8 mouse cellular contexts compared by ENCODE assay signal in genomic region chr12:72535599-72535998, GRCm38 (mm10). TPM values are rescaled to one million over a fixed set of nuclear protein-coding genes. Genes with fewer than 3 reads are reported as not detected.
A peak's percentile ranks its signal among the peaks of the same experiment; 100 is the strongest.
DNase-seq lines count a peak whose midpoint lies in the region; ATAC-seq and TF ChIP-seq lines count a peak whose summit lies in the region.

No protein-coding gene starts in this region.

- WGBS in lung, embryonic 14.5 days = 32% methylated on average over 3 of the region's 3 CpGs
- 37% methylated on average over 3 of the region's 3 CpGs for WGBS in forebrain, embryonic 13.5 days

- peak overlapping the region; percentile 66 for H3K4me2 ChIP-seq in lung, embryonic 14.5 days
- H3K4me2 ChIP-seq in forebrain, embryonic 13.5 days = peak overlapping the region; percentile 66
- peak overlapping the region; percentile 71 for H3K4me2 ChIP-seq in myocyte (ENCODE audit: low read depth)

- H3K27ac ChIP-seq in lung, embryonic 14.5 days (ENCODE audit: low read depth) = no peak overlapping the region
- peak overlapping the region; percentile 52; the same call in 1 of the 2 replicates for H3K27ac ChIP-seq in forebrain, embryonic 13.5 days

- no peaks in the 10 kb centered on the region for H3K4me1 ChIP-seq in lung, embryonic 14.5 days (ENCODE audit: insufficient read depth)
- H3K4me1 ChIP-seq in forebrain, embryonic 13.5 days = peaks cover 11% of the 10 kb centered on the region

- intact Hi-C loops in left cerebral cortex, postnatal 36 days (cut with DNase I) = no loop called here

- no peaks in the 10 kb centered on the region for H3K27me3 ChIP-seq in lung, embryonic 14.5 days (ENCODE audit: insufficient read depth, low read length)
- H3K27me3 ChIP-seq in forebrain, embryonic 13.5 days = no peaks in the 10 kb centered on the region
- H3K27me3 ChIP-seq in myocyte (ENCODE audit: control insufficient read depth, insufficient read depth, insufficient read length) = no peaks in the 10 kb centered on the region

- ATAC-seq in lung, embryonic 14.5 days (ENCODE audit: insufficient read depth) = no peak; the same call in 1 of the 2 replicates
- ATAC-seq in forebrain, embryonic 13.5 days = no peak

- H3K79me2 ChIP-seq in myocyte (ENCODE audit: control insufficient read depth, insufficient read depth) = peaks cover 17% of the 10 kb centered on the region

- no peak for TF ChIP-seq CTCF in lung, embryonic 14.5 days (IDR thresholded peaks at IDR 0.05; ENCODE audit: low read depth)

- peak overlapping the region; percentile 67 for H3K4me3 ChIP-seq in lung, embryonic 14.5 days (ENCODE audit: low read depth, low read length)
- H3K4me3 ChIP-seq in forebrain, embryonic 13.5 days = peak overlapping the region; percentile 58
- peak overlapping the region; percentile 42 for H3K4me3 ChIP-seq in myocyte

- peak overlapping the region; percentile 26; the same call in 1 of the 2 replicates for H3K9ac ChIP-seq in lung, embryonic 14.5 days
- peak overlapping the region; percentile 73 for H3K9ac ChIP-seq in forebrain, embryonic 13.5 days

- no peaks in the 10 kb centered on the region for H3K36me3 ChIP-seq in lung, embryonic 14.5 days (ENCODE audit: insufficient read depth)
- H3K36me3 ChIP-seq in forebrain, embryonic 13.5 days (ENCODE audit: poor library complexity, severe bottlenecking) = peaks cover 3% of the 10 kb centered on the region; the same call in 1 of the 2 replicates
- H3K36me3 ChIP-seq in myocyte (ENCODE audit: control insufficient read depth, insufficient read depth) = no peaks in the 10 kb centered on the region

- H3ac ChIP-seq in myocyte (ENCODE audit: control insufficient read depth, insufficient read length) = no peak overlapping the region

- TF ChIP-seq POLR2A in myocyte (IDR thresholded peaks at IDR 0.05; ENCODE audit: insufficient read length, low read depth) = no peak

- no peaks in the 10 kb centered on the region for H3K9me3 ChIP-seq in lung, embryonic 14.5 days (ENCODE audit: low read depth, low read length)
- no peaks in the 10 kb centered on the region for H3K9me3 ChIP-seq in forebrain, embryonic 13.5 days (replicated peaks)

- DNase-seq in lung, embryonic 14.5 days = peak; percentile 36
- DNase-seq in lung, postnatal 36 days = no peak
- peak; percentile 32 for DNase-seq in kidney, postnatal 10 days
- DNase-seq in retina, postnatal 1 day = no peak
- no peak for DNase-seq in layer of hippocampus, adult 11-12 months (ENCODE audit: low spot score)
- DNase-seq in left cerebral cortex, postnatal 36 days (ENCODE audit: low spot score in 2 of 2) = no peak

TF ChIP-seq in myocyte, 11 proteins besides CTCF, POLR2A, EP300 and RAD21:
- no peak for TF ChIP-seq REST (IDR thresholded peaks at IDR 0.05; ENCODE audit: insufficient read depth, insufficient read length)
- no peak for TF ChIP-seq SRF (IDR thresholded peaks at IDR 0.05; ENCODE audit: control insufficient read depth, insufficient read length, low read depth)
- TF ChIP-seq USF1 (IDR thresholded peaks at IDR 0.05; ENCODE audit: low read depth) = no peak
- TF ChIP-seq TCF3 (IDR thresholded peaks at IDR 0.05; ENCODE audit: insufficient read length, low read depth) = no peak
- TF ChIP-seq MYOD1 (IDR thresholded peaks at IDR 0.05; ENCODE audit: control insufficient read depth in 1 of 3, insufficient read length in 2 of 3, low read depth in 2 of 3) = no peak

RNA-seq across cellular contexts. Expression of gene Pcnx4, which starts 0.6 kb away (rescaled TPM):
- polyA plus RNA-seq in lung, embryonic 14.5 days (2014; fragmentation: Nextera tagmentation; extraction: Ambion mirVana) = 10.8 and 11.5 TPM in 2 replicates
- 15.5 and 16.8 TPM in 2 replicates for polyA plus RNA-seq in forebrain, embryonic 13.5 days (2015; fragmentation: Nextera tagmentation; extraction: Ambion mirVana)
- 4.5 TPM for polyA plus RNA-seq in myocyte (2012; fragmentation: generic; extraction: Trizol)
- total RNA-seq in left cerebral cortex, postnatal 36 days (2021) = 10 to 100 TPM; 31.4 to 33.7 TPM

Comparison
In these comparisons a context has a peak if more than half of its experiments do, and no peak if none do; other contexts are left out.
1. DNase-seq: peak in lung, embryonic 14.5 days (single experiment) and kidney, postnatal 10 days (single experiment); none in lung, postnatal 36 days (single experiment), retina, postnatal 1 day (single experiment), layer of hippocampus, adult 11-12 months (single experiment) and left cerebral cortex, postnatal 36 days (0 of 2).
2. Peak in every context shown above with its lines, with median percentiles within 50 percentile points of each other: H3K4me2 ChIP-seq and H3K4me3 ChIP-seq.